Mouse (Mus musculus): ENCODE data around the gene Gpatch2l. TPM values are rescaled to one million over a fixed set of nuclear protein-coding genes. Genes with fewer than 3 reads are reported as not detected.

Gene Gpatch2l
- polyA plus RNA-seq, 1 experiment from 2014 or later: 31.1 TPM

GRCm38 (mm10) chr12:86234295-86234694 lies 7.4 kb upstream of the Gpatch2l start:
- no peak overlapping the region for H3K4me3 ChIP-seq
- no peaks in the 10 kb centered on the region for H3K36me3 ChIP-seq
- H3K9ac ChIP-seq (replicated peaks): no peak overlapping the region
- no peaks in the 10 kb centered on the region for H3K27me3 ChIP-seq
- no peak overlapping the region for H3K27ac ChIP-seq (replicated peaks)
- H3K4me1 ChIP-seq: no peaks in the 10 kb centered on the region
- 77% methylated on average over 4 of the region's 4 CpGs for WGBS
- ATAC-seq (replicated peaks): no peak
- no peaks in the 10 kb centered on the region for H3K9me3 ChIP-seq
- no peak overlapping the region for H3K4me2 ChIP-seq (replicated peaks)

DNA sequence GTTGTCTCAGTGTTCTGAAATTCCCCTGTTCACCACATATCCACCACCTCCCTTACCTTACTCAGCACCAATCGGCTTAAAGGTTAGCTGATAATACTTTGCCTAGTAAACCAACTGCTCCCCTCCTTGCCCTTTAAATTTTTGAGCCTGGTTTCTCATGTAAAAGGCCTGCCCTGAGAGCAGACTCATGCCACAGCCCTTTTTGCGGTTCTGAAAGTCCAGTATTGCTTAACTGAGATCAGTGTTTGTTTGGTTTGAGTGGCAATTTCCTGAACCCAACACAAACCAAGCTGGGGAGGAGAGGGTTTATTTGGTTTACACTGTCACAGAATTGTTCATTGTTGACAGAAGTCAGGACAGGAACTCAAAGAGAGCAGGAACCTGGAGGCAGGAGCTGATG lies 2.9 kb upstream of the Gpatch2l start:
- 85% methylated on average over 2 of the region's 2 CpGs for WGBS

GRCm38 (mm10) chr12:86242563-86242962 lies 905 bp downstream of the Gpatch2l start:
- H3K4me3 ChIP-seq: peak overlapping the region; percentile 74
- WGBS: 29% methylated on average over 7 of the region's 7 CpGs
- H3K9me3 ChIP-seq: no peaks in the 10 kb centered on the region

More for the DNA sequence above, 2.9 kb upstream of the Gpatch2l start:
- Histone ChIP-seq H3K36me3 (no peaks in the 10 kb centered on the region), H3K4me1 (peaks cover 19% of the 10 kb centered on the region), H3K4me3 (no peak overlapping the region), H3K4me2 (replicated peaks) (no peak overlapping the region), H3K9me3 (no peaks in the 10 kb centered on the region), H3K27ac (replicated peaks) (no peak overlapping the region), H3K27me3 (no peaks in the 10 kb centered on the region), H3K9ac (replicated peaks) (no peak overlapping the region)
- no peak for ATAC-seq (replicated peaks)

DNA sequence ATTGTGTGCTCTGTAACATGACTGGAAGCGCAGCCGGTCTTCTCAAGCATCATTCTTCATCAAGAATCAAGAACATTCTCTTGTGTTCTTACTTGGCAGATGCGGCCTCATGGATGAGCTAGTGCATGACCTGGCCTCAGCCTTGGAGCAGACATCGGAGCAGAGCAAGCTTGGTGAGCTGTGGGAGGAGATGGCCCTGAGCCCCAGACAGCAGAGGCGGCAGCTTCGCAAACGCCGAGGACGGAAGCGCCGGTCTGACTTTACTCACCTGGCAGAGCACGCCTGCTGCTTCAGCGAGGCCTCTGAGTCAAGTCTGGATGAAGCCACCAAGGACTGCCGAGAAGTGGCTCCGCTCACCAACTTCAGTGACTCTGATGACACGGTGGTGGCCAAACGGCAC lies 2.3 kb downstream of the Gpatch2l start:
- H3K27me3 ChIP-seq: no peaks in the 10 kb centered on the region
- no peak overlapping the region for H3K4me2 ChIP-seq (replicated peaks)
- no peaks in the 10 kb centered on the region for H3K9me3 ChIP-seq
- H3K4me3 ChIP-seq: no peak overlapping the region
- ATAC-seq (replicated peaks): no peak
- H3K9ac ChIP-seq (replicated peaks): no peak overlapping the region
- no peak overlapping the region for H3K27ac ChIP-seq (replicated peaks)
- peaks cover 16% of the 10 kb centered on the region for H3K36me3 ChIP-seq
- H3K4me1 ChIP-seq: peaks cover 52% of the 10 kb centered on the region
- WGBS: 97% methylated on average over 17 of the region's 17 CpGs

More at GRCm38 (mm10) chr12:86242563-86242962, 905 bp downstream of the Gpatch2l start:
- Histone ChIP-seq H3K9ac (replicated peaks) (peak overlapping the region; percentile 84), H3K36me3 (peaks cover 16% of the 10 kb centered on the region), H3K27ac (replicated peaks) (no peak overlapping the region), H3K4me2 (replicated peaks) (peak overlapping the region; percentile 88), H3K27me3 (no peaks in the 10 kb centered on the region), H3K4me1 (peaks cover 47% of the 10 kb centered on the region)
- no peak for ATAC-seq (replicated peaks)

DNA sequence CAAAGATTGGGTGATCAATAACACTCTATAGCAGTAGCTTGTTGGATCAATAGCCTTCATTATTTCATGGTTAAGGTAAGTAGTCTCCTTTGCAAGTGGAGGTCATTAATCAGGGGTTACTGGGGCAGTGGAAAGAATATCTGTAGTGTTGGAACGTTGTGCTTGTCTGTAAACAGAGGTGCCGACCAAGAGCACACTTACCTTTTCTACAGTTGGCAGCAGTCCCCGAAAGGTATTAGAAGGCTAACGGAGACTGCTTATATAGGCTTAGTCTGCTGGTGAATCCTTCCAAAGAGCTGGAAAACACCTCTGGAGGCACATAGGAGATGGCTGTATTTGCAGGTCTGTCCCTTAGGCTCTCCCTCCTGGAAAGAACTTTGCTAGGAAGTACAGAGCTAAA lies 8.5 kb downstream of the Gpatch2l start:
- no peak overlapping the region for H3K27ac ChIP-seq (replicated peaks)
- no peak overlapping the region for H3K4me2 ChIP-seq (replicated peaks)
- no peak for ATAC-seq (replicated peaks)
- peaks cover 3% of the 10 kb centered on the region for H3K36me3 ChIP-seq
- no peaks in the 10 kb centered on the region for H3K27me3 ChIP-seq
- H3K9ac ChIP-seq (replicated peaks): no peak overlapping the region
- WGBS: 90% methylated on average over 4 of the region's 4 CpGs
- no peak overlapping the region for H3K4me3 ChIP-seq
- no peaks in the 10 kb centered on the region for H3K9me3 ChIP-seq
- peaks cover 25% of the 10 kb centered on the region for H3K4me1 ChIP-seq

DNA sequence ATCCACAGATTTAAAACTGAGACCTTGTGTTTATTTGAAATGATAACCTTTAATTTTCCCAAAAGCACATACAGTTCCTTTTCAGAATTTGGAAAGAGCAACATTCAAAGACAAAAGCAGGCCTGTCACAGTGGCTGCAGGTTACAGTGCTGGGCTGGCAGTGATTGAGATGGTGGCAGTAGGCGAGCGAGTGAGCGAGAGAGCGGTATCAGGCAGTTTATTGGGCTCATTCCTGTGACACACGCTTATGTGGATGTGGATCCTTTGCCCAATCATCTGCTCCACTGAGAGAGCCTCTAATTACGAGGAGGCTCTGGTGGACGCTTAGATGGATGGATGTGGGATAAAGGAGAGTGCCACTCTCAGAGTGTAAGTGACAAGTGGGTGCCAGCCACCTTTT lies 13.3 kb downstream of the Gpatch2l start:
- Histone ChIP-seq H3K9me3 (no peaks in the 10 kb centered on the region), H3K4me1 (peaks cover 7% of the 10 kb centered on the region), H3K27me3 (no peaks in the 10 kb centered on the region), H3K4me3 (no peak overlapping the region), H3K4me2 (replicated peaks) (no peak overlapping the region), H3K9ac (replicated peaks) (no peak overlapping the region), H3K36me3 (peaks cover 10% of the 10 kb centered on the region), H3K27ac (replicated peaks) (no peak overlapping the region)
- ATAC-seq (replicated peaks): no peak
- 48% methylated on average over 7 of the region's 7 CpGs for WGBS

DNA sequence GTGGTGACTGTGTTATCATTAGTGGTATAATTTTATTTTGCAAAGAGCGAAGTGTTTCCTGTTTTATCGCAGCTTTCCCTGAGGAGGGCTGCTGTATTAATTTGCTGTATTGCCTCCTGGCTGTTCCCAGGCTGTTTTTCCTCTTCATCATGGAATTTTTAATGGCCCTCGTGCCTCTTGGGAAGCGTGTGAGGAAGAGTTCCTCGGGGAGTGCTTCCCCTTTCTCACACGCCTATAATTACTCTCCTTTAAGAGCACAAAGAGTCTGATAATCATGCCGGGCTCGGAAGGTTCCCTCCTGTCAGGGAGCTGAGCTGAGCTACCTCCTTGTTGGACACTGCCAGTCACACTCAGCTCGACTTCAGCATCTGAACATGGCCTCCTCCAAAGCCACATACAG lies 30.0 kb downstream of the Gpatch2l start:
- no peak overlapping the region for H3K4me2 ChIP-seq (replicated peaks)
- peaks cover 18% of the 10 kb centered on the region for H3K36me3 ChIP-seq
- H3K27me3 ChIP-seq: no peaks in the 10 kb centered on the region
- H3K4me3 ChIP-seq: no peak overlapping the region
- ATAC-seq (replicated peaks): no peak
- no peak overlapping the region for H3K27ac ChIP-seq (replicated peaks)
- no peaks in the 10 kb centered on the region for H3K9me3 ChIP-seq
- H3K9ac ChIP-seq (replicated peaks): no peak overlapping the region
- H3K4me1 ChIP-seq: peaks cover 10% of the 10 kb centered on the region
- 27% methylated on average over 9 of the region's 9 CpGs for WGBS

DNA sequence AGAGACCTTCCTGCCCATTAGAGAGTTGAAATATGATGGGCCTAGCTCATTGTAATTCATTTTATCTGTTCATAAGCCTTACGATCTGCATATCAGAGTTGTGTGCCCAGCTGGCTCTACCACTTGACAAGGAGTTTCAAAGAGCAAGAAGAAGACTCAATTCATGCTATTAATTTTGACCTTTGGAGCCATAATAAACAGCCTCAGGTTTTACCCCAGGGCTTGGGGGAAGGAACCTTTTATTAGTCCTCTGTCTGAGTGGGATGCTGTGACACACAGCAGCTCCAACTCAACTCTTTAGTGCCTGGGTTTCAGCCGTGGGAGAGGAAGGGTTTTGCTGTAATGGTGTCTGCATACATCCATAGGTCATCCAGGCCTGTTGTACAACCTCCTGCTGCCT lies 32.6 kb downstream of the Gpatch2l start:
- ATAC-seq (replicated peaks): no peak
- WGBS: 66% methylated on average over 2 of the region's 2 CpGs
- no peaks in the 10 kb centered on the region for H3K27me3 ChIP-seq
- H3K27ac ChIP-seq (replicated peaks): no peak overlapping the region
- H3K9ac ChIP-seq (replicated peaks): no peak overlapping the region
- no peak overlapping the region for H3K4me3 ChIP-seq
- no peaks in the 10 kb centered on the region for H3K9me3 ChIP-seq
- peaks cover 14% of the 10 kb centered on the region for H3K36me3 ChIP-seq
- H3K4me1 ChIP-seq: peaks cover 14% of the 10 kb centered on the region
- no peak overlapping the region for H3K4me2 ChIP-seq (replicated peaks)

GRCm38 (mm10) chr12:86275731-86276130 lies 34.1 kb downstream of the Gpatch2l start:
- no peak for ATAC-seq (replicated peaks)

GRCm38 (mm10) chr12:86276463-86276862 lies 34.8 kb downstream of the Gpatch2l start:
- H3K9me3 ChIP-seq: no peaks in the 10 kb centered on the region
- 0 out of 2 replicates have a peak overlapping the region, but pooled peaks have one; percentile 31 for H3K27ac ChIP-seq (replicated peaks)
- H3K36me3 ChIP-seq: peaks cover 6% of the 10 kb centered on the region; the same call in 1 of the 2 replicates
- H3K4me2 ChIP-seq (replicated peaks): no peak overlapping the region
- 77% methylated on average over 2 of the region's 2 CpGs for WGBS
- H3K9ac ChIP-seq (replicated peaks): no peak overlapping the region
- H3K4me1 ChIP-seq: peaks cover 12% of the 10 kb centered on the region
- no peak for ATAC-seq (replicated peaks)
- H3K27me3 ChIP-seq: no peaks in the 10 kb centered on the region
- H3K4me3 ChIP-seq: no peak overlapping the region

More at GRCm38 (mm10) chr12:86275731-86276130, 34.1 kb downstream of the Gpatch2l start:
- H3K27ac ChIP-seq (replicated peaks): no peak overlapping the region
- H3K9me3 ChIP-seq: no peaks in the 10 kb centered on the region
- WGBS: 85% methylated on average over 3 of the region's 3 CpGs
- peaks cover 14% of the 10 kb centered on the region for H3K4me1 ChIP-seq
- no peak overlapping the region for H3K9ac ChIP-seq (replicated peaks)
- no peaks in the 10 kb centered on the region for H3K27me3 ChIP-seq
- H3K4me3 ChIP-seq: no peak overlapping the region
- peaks cover 7% of the 10 kb centered on the region; the same call in 1 of the 2 replicates for H3K36me3 ChIP-seq
- H3K4me2 ChIP-seq (replicated peaks): no peak overlapping the region

- peaks cover 8% of the 10 kb centered on the region; the same call in 1 of the 2 replicates for H3K4me1 ChIP-seq
- no peak overlapping the region for H3K9ac ChIP-seq (replicated peaks)
- H3K9me3 ChIP-seq: no peaks in the 10 kb centered on the region
- H3K36me3 ChIP-seq: peaks cover 8% of the 10 kb centered on the region; the same call in 1 of the 2 replicates
- peak overlapping the region; percentile 29; the same call in 1 of the 2 replicates for H3K27ac ChIP-seq (replicated peaks)
- 47% methylated on average over 5 of the region's 5 CpGs for WGBS
- ATAC-seq (replicated peaks): peak; percentile 60; the same call in 1 of the 2 replicates
- no peak overlapping the region for H3K4me2 ChIP-seq (replicated peaks)
- H3K4me3 ChIP-seq: no peak overlapping the region
- no peaks in the 10 kb centered on the region for H3K27me3 ChIP-seq
These were observed 35.2 kb downstream of the Gpatch2l start for GRCm38 (mm10) chr12:86276895-86277294.

DNA sequence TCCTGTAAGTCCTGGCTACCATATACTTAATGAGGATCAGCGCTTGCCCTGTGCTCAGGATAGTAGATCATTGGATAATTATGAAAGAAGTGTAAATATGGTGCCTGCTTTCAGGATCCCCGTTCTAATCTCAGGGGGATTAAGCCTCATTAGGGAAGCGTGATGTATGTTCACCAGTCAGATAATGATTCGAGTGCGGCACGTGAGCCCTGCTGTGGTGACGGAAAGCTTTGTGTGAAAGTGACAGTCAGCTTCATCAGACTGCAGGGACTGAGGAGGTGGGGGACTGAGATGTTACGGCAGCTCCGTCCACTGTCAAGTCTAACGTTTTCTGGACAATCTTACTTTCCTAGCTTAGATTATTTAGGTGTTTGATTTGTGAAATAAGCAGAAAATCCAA lies 38.3 kb downstream of the Gpatch2l start:
- H3K27ac ChIP-seq (replicated peaks): no peak overlapping the region
- no peak overlapping the region for H3K4me3 ChIP-seq
- no peaks in the 10 kb centered on the region for H3K9me3 ChIP-seq
- no peak overlapping the region for H3K4me2 ChIP-seq (replicated peaks)
- H3K27me3 ChIP-seq: no peaks in the 10 kb centered on the region
- no peak overlapping the region for H3K9ac ChIP-seq (replicated peaks)
- peaks cover 16% of the 10 kb centered on the region; the same call in 1 of the 2 replicates for H3K36me3 ChIP-seq
- 22% methylated on average over 10 of the region's 10 CpGs for WGBS
- peaks cover 8% of the 10 kb centered on the region; the same call in 1 of the 2 replicates for H3K4me1 ChIP-seq
- no peak for ATAC-seq (replicated peaks)

- H3K27me3 ChIP-seq: no peaks in the 10 kb centered on the region
- no peak overlapping the region for H3K4me3 ChIP-seq
- no peaks in the 10 kb centered on the region for H3K9me3 ChIP-seq
- no peak overlapping the region for H3K4me2 ChIP-seq (replicated peaks)
- ATAC-seq (replicated peaks): no peak
- no peak overlapping the region for H3K27ac ChIP-seq (replicated peaks)
- H3K4me1 ChIP-seq: no peaks in the 10 kb centered on the region
- peaks cover 37% of the 10 kb centered on the region for H3K36me3 ChIP-seq
- WGBS: 95% methylated on average over 2 of the region's 2 CpGs
- H3K9ac ChIP-seq (replicated peaks): no peak overlapping the region
These were observed 44.0 kb downstream of the Gpatch2l start for GRCm38 (mm10) chr12:86285704-86286103.
